Mouse (Mus musculus): Measurements from ENCODE around the gene Hipk2.

Hipk2 gene

GRCm38 (mm10) chr6:38867291-38867690 lies 8.7 kb downstream of the Hipk2 start:
- DNase-seq (ENCODE audit: low read depth, low spot score): no peak

GRCm38 (mm10) chr6:38866761-38867160 lies 9.2 kb downstream of the Hipk2 start:
- no peak for DNase-seq (ENCODE audit: low read depth, low spot score)

- no peak for DNase-seq (ENCODE audit: low read depth, low spot score)
Measured at GRCm38 (mm10) chr6:38866357-38866756, 9.6 kb downstream of the Hipk2 start.

- DNase-seq (ENCODE audit: low read depth, low spot score): no peak
Measured at GRCm38 (mm10) chr6:38865805-38866204, 10.2 kb downstream of the Hipk2 start.

GRCm38 (mm10) chr6:38863595-38863994 lies 12.4 kb downstream of the Hipk2 start:
- DNase-seq (ENCODE audit: low read depth, low spot score): no peak

- DNase-seq (ENCODE audit: low read depth, low spot score): no peak
Measured at GRCm38 (mm10) chr6:38860301-38860700, 15.7 kb downstream of the Hipk2 start.

GRCm38 (mm10) chr6:38859819-38860218 lies 16.1 kb downstream of the Hipk2 start:
- no peak for DNase-seq (ENCODE audit: low read depth, low spot score)

GRCm38 (mm10) chr6:38853561-38853992 lies 22.4 kb downstream of the Hipk2 start:
- DNase-seq (ENCODE audit: low read depth, low spot score): no peak

GRCm38 (mm10) chr6:38851740-38852139 lies 24.2 kb downstream of the Hipk2 start:
- no peak for DNase-seq (ENCODE audit: low read depth, low spot score)

GRCm38 (mm10) chr6:38850715-38851259 lies 25.2 kb downstream of the Hipk2 start:
- DNase-seq (ENCODE audit: low read depth, low spot score): peak; percentile 67

- no peak for DNase-seq (ENCODE audit: low read depth, low spot score)
Measured at GRCm38 (mm10) chr6:38847958-38848910, 27.7 kb downstream of the Hipk2 start.

GRCm38 (mm10) chr6:38847447-38847846 lies 28.5 kb downstream of the Hipk2 start:
- no peak for DNase-seq (ENCODE audit: low read depth, low spot score)

- DNase-seq (ENCODE audit: low read depth, low spot score): no peak
Measured at GRCm38 (mm10) chr6:38846330-38847195, 29.4 kb downstream of the Hipk2 start.

GRCm38 (mm10) chr6:38845876-38846275 lies 30.1 kb downstream of the Hipk2 start:
- DNase-seq (ENCODE audit: low read depth, low spot score): no peak

- DNase-seq (ENCODE audit: low read depth, low spot score): no peak
Measured at GRCm38 (mm10) chr6:38845117-38845516, 30.8 kb downstream of the Hipk2 start.

- DNase-seq (ENCODE audit: low read depth, low spot score): no peak
Measured at GRCm38 (mm10) chr6:38841551-38841950, 34.4 kb downstream of the Hipk2 start.

- DNase-seq (ENCODE audit: low read depth, low spot score): no peak
Measured at GRCm38 (mm10) chr6:38840780-38841179, 35.2 kb downstream of the Hipk2 start.

- DNase-seq (ENCODE audit: low read depth, low spot score): no peak
Measured at GRCm38 (mm10) chr6:38840380-38840779, 35.6 kb downstream of the Hipk2 start.

- DNase-seq (ENCODE audit: low read depth, low spot score): no peak
Measured at GRCm38 (mm10) chr6:38839891-38840290, 36.1 kb downstream of the Hipk2 start.

- no peak for DNase-seq (ENCODE audit: low read depth, low spot score)
Measured at GRCm38 (mm10) chr6:38838061-38838460, 37.9 kb downstream of the Hipk2 start.

- no peak for DNase-seq (ENCODE audit: low read depth, low spot score)
Measured at GRCm38 (mm10) chr6:38835217-38835616, 40.7 kb downstream of the Hipk2 start.

- DNase-seq (ENCODE audit: low read depth, low spot score): no peak
Measured at GRCm38 (mm10) chr6:38834727-38835126, 41.2 kb downstream of the Hipk2 start.
